Mouse (Mus musculus) ES-E14 (cell line): Measurements from ENCODE around the gene Zfp93. TPM values are rescaled to one million over a fixed set of nuclear protein-coding genes. Genes with fewer than 3 reads are reported as not detected.

ENCODE experiments used
- DNase-seq: peaks from one replicate; pipeline ENCODE4 v3.0.0-alpha.2; 2013; ENCODE audit warnings: low read depth, low spot score
- H3K27ac ChIP-seq: 2 replicates; pipeline ENCODE4 v1.5.1; 2012; ENCODE audit warnings: low read depth, mild to moderate bottlenecking, low read length, moderate library complexity, mixed read lengths; ENCODE audit not compliant: poor library complexity, insufficient read depth, severe bottlenecking
- H3K36me3 ChIP-seq: 2 replicates; pipeline ENCODE4 v1.6.1; 2012; ENCODE audit warnings: mild to moderate bottlenecking, low read length, moderate library complexity, mixed read lengths; ENCODE audit not compliant: control insufficient read depth, poor library complexity, insufficient read depth, severe bottlenecking
- H3K4me1 ChIP-seq, 2 experiments: fragments of 150-350 bp in 1 of 2; sonication (generic) in 1 of 2; 2 replicates each; pipeline ENCODE4 v1.6.1; 2012; ENCODE audit warnings: low read length in 2 of 2, mild to moderate bottlenecking in 1 of 2, mixed read lengths in 1 of 2; ENCODE audit not compliant: control insufficient read depth in 2 of 2, insufficient read depth in 2 of 2, poor library complexity in 1 of 2
- H3K4me3 ChIP-seq, 2 experiments: fragments of 150-350 bp in 1 of 2; sonication (generic) in 1 of 2; 2 replicates each; pipeline ENCODE4 v1.5.1; 2012; ENCODE audit warnings: low read length in 2 of 2, low read depth in 1 of 2, mild to moderate bottlenecking in 1 of 2, mixed read lengths in 1 of 2; ENCODE audit not compliant: insufficient read depth in 1 of 2, poor library complexity in 1 of 2, severe bottlenecking in 1 of 2
- H3K9ac ChIP-seq: 2 replicates; pipeline ENCODE4 v1.6.1; 2012; ENCODE audit warnings: low read depth, mild to moderate bottlenecking, low read length, mixed read lengths; ENCODE audit not compliant: poor library complexity, insufficient read depth, severe bottlenecking
- H3K9me3 ChIP-seq: fragments of 150-350 bp; sonication (generic); 2 replicates; pipeline ENCODE4 v1.6.1; 2012; ENCODE audit warnings: low read depth, mild to moderate bottlenecking, low read length; ENCODE audit not compliant: control insufficient read depth, insufficient read depth
- CHD2 ChIP-seq: IDR thresholded peaks from 2 replicates; pipeline ENCODE4 v1.6.1; 2014; ENCODE audit warnings: mild to moderate bottlenecking, low read depth, low read length, inconsistent platforms
- HCFC1 ChIP-seq: IDR thresholded peaks from 2 replicates; pipeline ENCODE4 v1.6.1; 2012; ENCODE audit warnings: low read length, inconsistent platforms, borderline replicate concordance; ENCODE audit not compliant: insufficient read depth
- MAFK ChIP-seq: IDR thresholded peaks from 2 replicates; pipeline ENCODE4 v1.6.1; 2014; ENCODE audit warnings: mild to moderate bottlenecking, low read depth, low read length, inconsistent platforms; ENCODE audit not compliant: insufficient read depth
- ZC3H11A ChIP-seq: IDR thresholded peaks from 2 replicates; pipeline ENCODE4 v1.6.1; 2012; ENCODE audit warnings: low read depth, mild to moderate bottlenecking, inconsistent platforms, low read length, borderline replicate concordance
- ZNF384 ChIP-seq: IDR thresholded peaks from 2 replicates; pipeline ENCODE4 v1.6.1; 2012; ENCODE audit warnings: low read depth, low read length, inconsistent platforms
- in situ Hi-C, 2 experiments: fragments of 600-800 bp; cut with MboI; formaldehyde crosslinking; loops; one replicate each; pipeline ENCODE4 v1.15.1; 2025; ENCODE audit warnings: low sequenced_read_pairs in 2 of 2, inconsistent platforms in 1 of 2; ENCODE audit not compliant: unreplicated experiment in 2 of 2
- total RNA-seq: library from RNA; depleted of rRNA; stranded (reverse); fragments of 300-350 nt; gene quantifications from 2 replicates; pipeline ENCODE4 v1.2.3, GENCODE M21; 2012

The Zfp93 gene
- total RNA-seq, 1 experiment, result 4.2 TPM

DNA sequence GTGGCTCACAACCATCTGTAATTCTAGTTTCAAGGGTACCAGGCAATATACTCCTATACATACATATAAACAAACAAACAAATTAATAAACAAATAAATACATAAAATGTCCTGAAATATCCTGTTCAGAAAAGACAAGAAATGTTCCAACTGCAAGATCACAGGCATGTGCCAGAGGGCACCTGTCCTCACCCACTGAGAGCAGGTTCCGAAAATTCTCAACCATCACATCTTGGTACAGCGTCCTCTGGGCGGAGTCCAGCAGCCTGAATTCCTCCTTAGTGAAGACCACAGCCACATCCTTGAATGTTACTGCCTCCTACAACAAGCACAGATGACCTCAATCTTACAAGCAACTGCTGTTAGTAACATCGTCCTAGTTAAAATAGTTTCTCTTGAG is 24.5 kb downstream of the Zfp93 start:
- no peak overlapping the region for H3K27ac ChIP-seq
- no peak overlapping the region for H3K4me3 ChIP-seq
- no peak for DNase-seq
- peaks cover 0 to 5% of the 10 kb centered on the region in 2 experiments; a peak in 1 of 4 replicates for H3K4me1 ChIP-seq
- TF ChIP-seq HCFC1 (no peak), CHD2 (no peak), ZNF384 (no peak), MAFK (no peak), ZC3H11A (no peak)
- no peaks in the 10 kb centered on the region for H3K9me3 ChIP-seq
- H3K9ac ChIP-seq, result no peak overlapping the region
- peaks cover 29% of the 10 kb centered on the region; the same call in 1 of the 2 replicates for H3K36me3 ChIP-seq
- in situ Hi-C loops, result no loop called here

GRCm38 (mm10) chr7:24295376-24295775 is 25.2 kb downstream of the Zfp93 start:
- Histone ChIP-seq H3K9me3 (no peaks in the 10 kb centered on the region), H3K4me1 (peaks cover 2 to 4% of the 10 kb centered on the region in 2 experiments; a peak in 1 of 4 replicates), H3K4me3 (no peak overlapping the region), H3K36me3 (peaks cover 26% of the 10 kb centered on the region; the same call in 1 of the 2 replicates), H3K9ac (no peak overlapping the region), H3K27ac (no peak overlapping the region)
- in situ Hi-C loops, result no loop called here
- no peak for TF ChIP-seq MAFK
- no peak for DNase-seq

DNA sequence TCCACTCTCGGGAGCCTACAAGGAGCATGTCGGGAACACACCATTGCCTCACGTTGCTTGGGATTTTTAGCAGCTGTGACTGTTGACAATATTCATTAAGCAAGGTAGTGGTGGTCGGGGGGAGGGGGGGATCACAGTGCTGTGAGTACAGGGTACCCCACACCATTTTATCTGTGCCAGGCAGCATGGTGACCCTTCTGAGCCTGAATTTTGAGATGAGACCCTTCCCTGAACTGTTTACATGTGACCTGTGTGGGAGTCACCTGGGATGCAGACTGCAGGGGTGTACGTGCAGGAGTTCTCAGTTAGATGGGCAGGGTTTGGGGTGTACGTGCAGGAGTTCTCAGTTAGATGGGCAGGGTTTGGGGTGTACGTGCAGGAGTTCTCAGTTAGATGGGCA is 26.2 kb downstream of the Zfp93 start:
- in situ Hi-C loops, result no loop called here
- no peak overlapping the region for H3K27ac ChIP-seq

DNA sequence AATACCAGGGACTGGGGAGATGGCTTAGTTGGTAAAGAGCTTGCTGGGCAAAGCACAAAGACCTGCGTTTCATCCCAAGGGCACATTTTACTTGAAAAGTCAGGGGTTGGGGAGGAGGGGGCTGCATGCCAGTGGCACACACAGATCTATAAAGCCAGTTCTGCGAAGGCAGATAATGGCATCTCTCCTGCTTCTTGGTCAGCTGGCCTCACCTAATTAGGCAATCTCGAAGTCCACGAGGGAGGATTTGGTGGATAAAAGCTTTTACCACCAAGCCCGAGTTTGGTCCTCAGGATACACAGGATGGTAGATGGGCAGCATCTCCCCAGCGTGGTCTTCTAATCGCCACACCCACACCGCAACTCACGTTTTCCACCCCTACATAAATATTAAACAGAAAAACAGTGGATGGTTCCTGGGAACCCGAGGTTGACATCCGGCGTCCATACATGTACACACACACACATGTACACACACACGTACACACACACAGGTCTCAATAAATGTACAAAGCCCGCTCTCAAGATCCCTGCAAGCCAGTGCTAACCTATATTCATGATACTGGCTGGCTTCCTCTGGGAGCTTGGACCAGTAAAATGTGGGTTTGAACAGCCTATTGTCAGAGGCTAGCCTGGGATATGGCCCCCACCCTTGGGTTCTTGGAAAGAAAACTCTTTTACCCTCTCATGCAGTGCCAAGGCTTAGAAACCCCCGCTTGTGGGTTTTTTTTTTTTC is 27.3 kb downstream of the Zfp93 start:
- Histone ChIP-seq H3K4me3 (no peak overlapping the region), H3K27ac (no peak overlapping the region), H3K9ac (no peak overlapping the region), H3K4me1 (peaks cover 2% of the 10 kb centered on the region in 2 experiments; a peak in 1 of 4 replicates), H3K9me3 (no peaks in the 10 kb centered on the region), H3K36me3 (peaks cover 14% of the 10 kb centered on the region; the same call in 1 of the 2 replicates)
- DNase-seq, result no peak
- TF ChIP-seq HCFC1 (no peak), MAFK (no peak), ZNF384 (no peak), ZC3H11A (no peak), CHD2 (no peak)
- in situ Hi-C loops, result no loop called here

More for the DNA sequence above, 26.2 kb downstream of the Zfp93 start:
- peaks cover 22% of the 10 kb centered on the region; the same call in 1 of the 2 replicates for H3K36me3 ChIP-seq
- H3K9ac ChIP-seq, result no peak overlapping the region
- DNase-seq, result no peak
- TF ChIP-seq CHD2 (no peak), MAFK (no peak), ZNF384 (no peak), HCFC1 (no peak), ZC3H11A (no peak)
- H3K4me3 ChIP-seq, result no peak overlapping the region
- H3K9me3 ChIP-seq, result no peaks in the 10 kb centered on the region
- peaks cover 2 to 4% of the 10 kb centered on the region in 2 experiments; a peak in 1 of 4 replicates for H3K4me1 ChIP-seq

DNA sequence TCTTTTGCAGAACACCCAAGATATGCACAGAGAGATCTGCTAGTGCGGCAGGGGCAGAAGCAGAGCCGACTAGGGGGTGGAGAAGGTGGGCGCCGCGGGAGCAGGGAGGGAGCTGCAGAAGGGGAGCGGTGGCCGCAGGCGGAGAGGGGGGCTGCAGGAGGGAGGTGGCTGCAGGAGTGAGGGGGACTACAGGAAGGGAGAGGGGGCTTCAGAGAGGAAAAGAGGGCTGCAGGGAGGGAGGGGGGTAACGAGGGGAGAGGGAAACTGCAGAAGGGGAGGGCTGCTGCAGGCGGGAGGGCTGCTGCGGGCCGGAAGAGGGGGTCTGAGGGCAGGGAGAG is 28.4 kb downstream of the Zfp93 start:
- peak overlapping the region; percentile 85 to 88 for H3K4me3 ChIP-seq
- H3K9me3 ChIP-seq, result no peaks in the 10 kb centered on the region
- DNase-seq, result no peak
- peaks cover 21% of the 10 kb centered on the region; the same call in 1 of the 2 replicates for H3K36me3 ChIP-seq
- H3K27ac ChIP-seq, result no peak overlapping the region
- in situ Hi-C loops, result no loop called here
- no peak for TF ChIP-seq HCFC1
- no peak for TF ChIP-seq ZC3H11A
- no peak for TF ChIP-seq MAFK
- no peak for TF ChIP-seq CHD2
- no peak for TF ChIP-seq ZNF384
- peak overlapping the region; percentile 79; the same call in 1 of the 2 replicates for H3K9ac ChIP-seq
- H3K4me1 ChIP-seq, result peaks cover 2% of the 10 kb centered on the region in 2 experiments; a peak in 1 of 4 replicates
